Mouse (Mus musculus): ENCODE measurements at regions not wholly inside any gene's neighbourhood (a gene's known extent, or its start where the extent isn't known, plus 50 kb on each side); places are given as distances from the start of the nearest gene placed in this dataset.

DNA sequence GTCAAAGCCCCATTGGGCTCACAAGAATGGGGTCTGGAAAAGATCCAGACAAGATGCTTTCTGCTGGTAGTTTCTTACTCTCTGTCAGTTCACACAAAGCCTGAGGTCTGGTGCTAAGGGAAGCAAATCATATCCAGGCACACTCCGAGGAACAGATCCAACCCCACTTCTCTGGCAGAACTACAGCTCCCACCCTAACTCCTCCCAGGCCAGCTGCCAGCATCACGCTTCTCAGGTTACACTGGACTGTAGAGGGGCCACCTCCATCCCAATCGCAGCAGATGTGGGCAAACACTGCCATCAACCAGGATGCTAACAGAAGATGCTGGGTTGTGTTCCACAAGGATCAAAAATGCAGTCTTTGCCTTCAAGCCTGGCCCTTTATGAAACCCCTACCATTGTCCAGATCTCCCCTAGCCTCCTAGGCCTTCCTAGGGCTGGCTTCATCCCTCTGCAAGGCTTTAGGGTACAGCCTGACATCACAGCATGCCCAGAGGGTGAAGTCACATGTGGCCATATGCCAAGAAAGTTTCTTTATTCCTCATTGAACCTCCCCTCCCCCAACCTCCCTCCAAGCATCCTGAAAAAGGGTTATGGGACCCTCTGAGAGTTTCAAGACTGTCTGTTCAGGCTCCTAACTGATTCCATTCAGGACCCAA, 99.6 kb upstream of the 2610301B20Rik start:
- DNase-seq = no peak

DNA sequence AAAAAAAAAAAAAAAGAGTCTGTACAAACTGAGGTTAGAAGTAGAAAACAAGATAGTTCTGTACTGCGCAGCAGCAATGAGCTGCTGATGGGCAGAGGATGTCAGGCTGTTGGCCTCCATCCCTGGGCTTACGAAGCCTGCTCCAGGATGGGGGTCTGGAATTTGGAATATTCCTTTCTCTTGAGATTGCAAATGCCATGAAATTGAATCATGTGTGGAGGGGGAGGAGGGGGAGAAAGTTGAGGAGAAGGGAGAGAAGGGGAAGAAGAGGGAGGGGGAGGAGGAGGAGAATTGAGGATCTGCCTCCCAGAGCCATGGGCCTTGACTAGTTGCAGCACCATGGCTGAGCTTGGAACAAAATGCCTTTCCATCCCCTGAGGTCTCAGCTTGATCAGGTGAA, 87.6 kb upstream of the 2610301B20Rik start:
- DNase-seq = no peak

DNA sequence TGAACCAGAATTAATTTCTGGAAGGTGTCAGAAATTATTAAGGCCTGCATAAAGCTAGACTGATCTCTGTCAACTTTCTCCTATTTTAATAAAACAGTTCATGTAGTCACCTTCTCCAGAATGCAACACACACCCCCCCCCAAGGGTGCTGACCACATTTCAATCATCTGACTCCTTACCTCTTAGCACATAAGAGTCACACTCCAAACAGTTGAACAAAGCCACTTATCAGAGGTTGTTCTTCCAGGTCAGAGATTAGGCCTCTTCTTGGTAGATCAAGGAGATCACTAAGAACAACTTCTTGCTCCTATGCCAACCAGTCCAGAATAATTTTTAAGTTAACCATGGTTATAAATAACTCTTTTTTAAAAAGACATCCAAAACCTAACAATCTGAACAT, 86.0 kb upstream of the 2610301B20Rik start:
- DNase-seq = no peak

DNA sequence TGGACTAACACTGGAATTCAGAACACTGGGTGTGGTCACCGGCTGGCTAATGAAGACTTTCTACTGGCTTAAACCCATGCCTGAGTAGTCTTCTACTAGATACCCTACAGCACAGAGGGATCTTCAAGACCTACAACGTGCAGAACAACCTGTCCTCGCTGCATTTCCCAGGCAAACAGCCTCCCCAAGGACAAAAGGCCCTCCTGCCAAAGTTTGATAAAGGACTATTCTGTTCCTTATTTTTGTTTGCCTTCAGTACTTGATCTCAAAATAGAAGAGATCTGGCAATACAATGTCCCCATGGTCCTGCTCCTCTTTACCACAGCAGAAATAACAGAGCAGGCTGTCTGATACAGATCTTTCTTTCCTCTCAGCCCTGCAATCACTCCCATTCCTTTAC, 85.2 kb upstream of the 2610301B20Rik start:
- no peak for DNase-seq

DNA sequence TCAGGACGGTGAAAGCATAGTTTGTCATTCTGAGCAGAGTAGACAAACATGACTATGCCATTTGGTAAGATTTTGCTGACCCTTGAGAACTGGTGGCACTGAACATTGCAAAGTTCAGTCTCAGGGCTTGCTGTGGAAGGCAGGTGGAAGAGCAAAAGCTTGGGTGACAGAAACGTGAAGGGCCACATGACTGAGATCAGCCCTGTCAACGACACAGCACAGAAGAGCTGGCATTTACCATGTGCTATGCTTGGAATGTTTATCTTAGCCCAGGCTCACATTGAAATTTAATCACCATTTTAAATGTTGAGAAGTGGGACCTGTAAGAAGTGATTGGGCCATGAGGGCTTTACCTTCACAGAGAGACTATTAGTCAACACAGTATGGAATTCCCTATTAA, 81.7 kb upstream of the 2610301B20Rik start:
- no peak for DNase-seq

DNA sequence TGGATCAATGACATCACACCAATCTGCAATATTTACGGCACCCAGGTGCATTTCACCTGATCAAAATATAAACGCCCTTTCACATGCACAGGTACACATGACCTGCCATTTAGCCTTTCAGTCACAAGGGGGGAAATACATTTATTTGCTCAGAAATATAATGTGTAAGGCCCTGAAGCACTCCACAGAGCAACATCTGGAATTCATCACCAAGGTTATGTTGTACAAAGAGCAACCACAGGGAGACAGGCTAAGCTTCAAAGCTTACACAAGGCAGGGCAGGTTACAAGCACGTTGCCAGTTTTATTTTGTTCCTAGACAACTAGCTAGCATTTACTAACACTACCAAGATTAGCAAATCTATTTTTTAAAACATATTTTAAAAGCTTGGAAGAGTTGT, 79.8 kb upstream of the 2610301B20Rik start:
- DNase-seq = no peak

DNA sequence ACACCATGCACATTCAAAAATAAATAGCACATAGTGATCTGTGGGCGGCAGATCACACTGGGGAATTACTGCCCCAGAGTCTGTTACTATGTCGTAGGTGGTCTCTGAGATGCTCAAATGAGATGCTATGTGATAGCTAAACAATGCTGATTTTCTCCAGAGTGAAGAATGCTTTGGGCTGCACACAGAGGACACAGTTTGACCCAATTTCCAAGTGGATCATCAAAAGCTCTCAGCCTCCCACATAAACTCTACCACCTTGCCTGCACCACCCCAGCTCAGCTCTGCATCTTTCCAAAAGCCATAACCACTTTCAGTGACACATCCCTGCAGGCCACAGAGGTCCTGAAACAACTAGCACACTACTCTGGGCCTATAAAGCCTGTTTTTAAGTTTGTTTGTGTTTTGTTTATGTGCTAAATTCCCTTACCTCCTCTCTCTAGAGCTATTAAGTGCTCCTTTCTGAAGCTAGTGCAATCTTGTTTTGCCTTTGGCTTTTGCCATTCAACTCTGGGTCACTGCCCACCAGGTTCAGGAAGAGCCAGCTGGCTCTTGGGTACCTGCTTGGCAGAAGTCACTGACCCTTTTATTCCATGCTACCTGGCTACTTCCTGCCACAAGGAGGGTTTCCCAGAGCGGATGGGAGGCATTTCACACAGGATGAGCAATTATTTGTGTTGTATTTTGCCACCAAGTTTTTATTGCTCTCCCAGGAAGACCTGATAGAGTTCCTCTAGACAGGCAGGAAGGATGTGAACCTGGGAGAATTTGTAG, 73.3 kb upstream of the 2610301B20Rik start:
- no peak for DNase-seq

DNA sequence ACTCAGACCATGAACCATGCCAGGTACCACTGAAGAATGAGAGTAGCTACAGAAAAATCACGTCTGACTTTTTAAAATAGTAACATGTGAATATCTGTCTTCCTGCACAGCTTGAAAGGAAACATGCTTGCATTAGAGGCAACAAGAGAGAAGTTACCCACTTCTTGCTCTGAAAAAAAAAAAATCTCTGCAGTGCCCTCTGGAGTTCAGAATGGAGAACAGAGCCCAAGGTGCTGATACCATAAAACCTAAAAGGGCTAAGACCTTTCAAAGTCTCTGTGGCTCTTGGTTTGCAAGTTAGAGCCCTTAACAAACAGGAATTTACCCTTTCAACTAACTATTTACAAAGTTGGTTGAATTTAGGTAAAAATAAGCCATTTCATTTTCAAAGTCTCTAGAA, 69.6 kb upstream of the 2610301B20Rik start:
- no peak for DNase-seq

DNA sequence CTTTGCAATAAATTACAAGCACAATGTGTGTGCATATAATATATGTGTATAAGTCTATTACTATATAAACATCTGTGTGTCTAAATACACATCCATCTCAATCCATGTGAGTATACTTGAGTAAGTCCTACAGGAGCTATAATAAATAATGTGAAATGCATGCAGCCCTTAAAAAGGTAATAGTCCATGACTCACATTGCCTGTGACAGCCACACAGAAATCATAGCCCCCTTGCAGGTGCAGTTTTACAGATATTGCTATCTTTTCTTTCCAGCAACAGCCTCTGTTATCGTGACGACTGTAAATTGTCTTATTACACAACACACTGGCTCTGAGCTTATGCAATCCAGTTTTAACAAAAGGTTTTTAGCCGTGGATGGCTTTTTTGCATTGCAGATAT, 67.0 kb upstream of the 2610301B20Rik start:
- no peak for DNase-seq

DNA sequence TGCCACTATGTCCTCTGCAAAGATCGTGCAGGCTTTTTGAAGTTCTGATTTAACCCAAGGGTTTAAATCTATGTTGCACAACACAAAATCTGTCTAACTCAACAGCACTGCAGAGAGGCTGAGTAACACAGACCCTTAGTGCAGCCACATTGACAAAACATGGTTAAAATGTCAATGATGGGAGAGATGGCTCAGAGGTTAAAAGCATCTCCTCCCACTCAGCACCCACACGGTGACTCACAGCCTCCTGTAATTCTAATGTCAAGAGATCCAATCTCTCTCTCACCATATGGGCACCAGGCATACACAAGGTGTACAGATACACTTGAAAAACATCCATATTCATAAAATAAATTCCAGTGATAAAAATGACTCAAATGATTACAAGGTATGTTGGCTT, 61.4 kb upstream of the 2610301B20Rik start:
- no peak for DNase-seq

All from kidney, postnatal 10 days (tissue).